Mouse (Mus musculus): ENCODE data around the gene Kat2a.

Gene Kat2a

DNA sequence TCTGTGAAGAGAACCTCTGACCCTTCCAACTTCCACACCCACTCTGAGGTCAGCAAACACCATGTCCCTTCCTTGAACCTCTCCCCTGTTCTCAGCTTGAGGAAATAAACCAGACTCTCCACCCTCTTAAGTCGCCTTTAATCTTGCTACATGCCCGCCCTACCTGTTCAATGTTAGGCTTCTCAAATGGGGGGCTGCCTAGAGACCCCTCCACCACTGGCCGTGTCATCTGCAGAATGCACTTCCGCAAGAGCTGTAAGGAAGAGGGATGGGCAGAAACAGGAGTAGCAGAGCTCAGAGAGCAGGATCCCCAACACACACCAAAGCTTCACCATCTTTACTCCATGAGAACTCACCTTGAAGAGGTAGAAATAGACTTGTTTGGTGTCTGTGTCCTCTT is 1.3 kb downstream of the Kat2a start:
- DNase-seq (ENCODE audit: extremely low spot score, low read depth, low spot score): no peak

DNA sequence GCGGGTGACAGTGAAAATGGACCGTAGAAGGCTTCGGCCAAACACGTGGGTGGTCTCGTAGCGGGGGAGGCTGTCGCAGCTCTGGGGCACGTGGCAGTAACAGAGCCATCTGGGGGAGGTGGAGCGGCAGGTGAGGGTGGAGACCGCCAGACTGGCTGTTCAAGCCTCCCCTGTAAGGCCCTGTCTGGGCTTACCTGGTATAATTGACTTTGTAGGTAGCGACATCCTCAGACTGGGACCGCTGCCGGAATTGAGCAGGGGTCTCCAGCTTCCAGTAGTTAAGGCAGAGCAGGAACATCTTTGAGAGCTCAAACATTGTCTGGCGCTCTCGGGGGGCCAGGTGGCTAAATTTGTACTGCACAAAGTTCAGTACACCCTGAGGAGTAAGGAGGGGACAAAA is 1.7 kb downstream of the Kat2a start:
- no peak for DNase-seq (ENCODE audit: extremely low spot score, low read depth, low spot score)

- DNase-seq (ENCODE audit: extremely low spot score, low read depth, low spot score): no peak
Observed at GRCm38 (mm10) chr11:100709201-100709810, 3.0 kb downstream of the Kat2a start.

- DNase-seq (ENCODE audit: extremely low spot score, low read depth, low spot score): no peak
Observed at GRCm38 (mm10) chr11:100705095-100705747, 7.0 kb downstream of the Kat2a start.

DNA sequence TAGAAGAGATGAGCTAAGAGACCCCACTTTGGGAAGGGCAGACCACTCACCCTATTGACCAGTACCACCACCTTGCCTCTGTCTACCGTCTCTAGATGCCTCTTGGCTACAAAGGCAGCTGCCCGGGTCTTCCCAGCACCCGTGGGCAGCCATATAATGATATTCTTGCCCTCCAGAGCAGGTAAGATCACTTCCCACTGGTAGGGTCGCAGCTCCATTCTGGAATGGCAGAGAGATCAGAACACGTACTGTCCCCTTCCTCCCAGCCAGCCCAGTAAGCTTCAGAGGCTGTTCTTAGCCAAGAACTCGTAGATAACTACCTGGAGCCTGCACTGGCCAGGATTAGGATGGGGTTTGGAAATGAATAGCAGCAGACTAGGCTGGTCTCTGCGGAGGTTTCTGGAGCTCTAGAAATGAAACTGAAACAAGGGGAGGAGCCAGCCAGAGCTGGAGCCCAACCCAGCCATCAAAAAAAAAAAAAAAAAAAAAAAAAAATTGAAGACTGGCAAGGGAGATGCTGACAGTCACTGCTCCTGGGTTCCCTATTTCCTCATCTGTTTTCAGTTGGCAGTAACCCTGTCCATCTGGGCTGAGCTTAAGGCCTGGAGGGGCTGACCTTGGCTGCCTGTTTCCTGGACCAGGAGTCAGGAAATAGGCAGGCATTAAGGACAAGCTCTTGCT is 8.3 kb downstream of the Kat2a start, which contains the start of gene Dhx58:
TSS of gene Dhx58 (minus strand) at position 421 of the 681 bp plus-strand sequence.
- no peak for DNase-seq (ENCODE audit: extremely low spot score, low read depth, low spot score)

DNA sequence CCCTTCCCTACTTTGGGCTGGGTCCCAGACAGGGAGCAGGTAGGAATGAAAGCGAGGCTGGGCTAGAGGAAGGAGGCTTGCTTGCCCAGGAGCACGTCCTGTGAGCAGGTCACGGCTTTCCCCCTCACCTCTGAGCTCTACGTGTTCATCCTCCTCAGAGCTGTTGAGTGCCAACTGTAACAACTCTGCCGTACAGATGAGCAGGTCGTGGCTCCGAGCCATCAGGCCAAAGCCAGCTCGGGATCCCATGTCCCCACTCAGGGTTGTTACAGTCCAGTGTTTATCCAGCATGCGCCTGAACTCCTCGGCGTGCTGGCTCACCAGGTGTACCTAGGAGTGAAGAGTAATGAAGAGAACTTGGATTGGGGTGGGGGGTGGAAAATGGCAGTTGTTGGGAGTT is 8.9 kb downstream of the Kat2a start:
- DNase-seq (ENCODE audit: extremely low spot score, low read depth, low spot score): no peak

- DNase-seq (ENCODE audit: extremely low spot score, low read depth, low spot score): no peak
Observed at GRCm38 (mm10) chr11:100702906-100703305, 9.4 kb downstream of the Kat2a start.

GRCm38 (mm10) chr11:100702081-100702851 is 10.0 kb downstream of the Kat2a start:
- no peak for DNase-seq (ENCODE audit: extremely low spot score, low read depth, low spot score)

- DNase-seq (ENCODE audit: extremely low spot score, low read depth, low spot score): no peak
Observed at GRCm38 (mm10) chr11:100701301-100701700, 11.0 kb downstream of the Kat2a start.

- no peak for DNase-seq (ENCODE audit: extremely low spot score, low read depth, low spot score)
Observed at GRCm38 (mm10) chr11:100700710-100701109, 11.6 kb downstream of the Kat2a start.

- DNase-seq (ENCODE audit: extremely low spot score, low read depth, low spot score): no peak
Observed at GRCm38 (mm10) chr11:100697921-100698320, 14.3 kb downstream of the Kat2a start.

DNA sequence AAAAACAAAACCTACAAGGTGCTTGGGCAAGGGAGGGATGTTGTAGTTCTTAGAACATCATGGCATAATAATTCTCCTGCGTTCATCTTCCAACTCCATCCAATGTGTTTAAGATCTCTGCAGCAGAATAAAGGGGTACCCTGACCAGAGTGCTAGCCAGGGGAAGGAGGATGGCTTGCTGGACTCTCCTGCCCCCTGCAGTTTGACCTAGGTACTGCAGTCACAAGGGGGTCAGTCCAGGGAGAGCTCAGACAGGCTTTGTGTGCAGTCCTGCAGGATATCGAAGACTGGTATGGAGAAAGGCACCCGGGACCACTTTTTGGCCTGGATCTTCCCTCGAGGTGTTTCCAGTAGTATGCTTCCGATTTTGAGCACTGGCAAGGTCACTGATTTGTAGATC is 17.3 kb downstream of the Kat2a start:
- no peak for DNase-seq (ENCODE audit: extremely low spot score, low read depth, low spot score)

DNA sequence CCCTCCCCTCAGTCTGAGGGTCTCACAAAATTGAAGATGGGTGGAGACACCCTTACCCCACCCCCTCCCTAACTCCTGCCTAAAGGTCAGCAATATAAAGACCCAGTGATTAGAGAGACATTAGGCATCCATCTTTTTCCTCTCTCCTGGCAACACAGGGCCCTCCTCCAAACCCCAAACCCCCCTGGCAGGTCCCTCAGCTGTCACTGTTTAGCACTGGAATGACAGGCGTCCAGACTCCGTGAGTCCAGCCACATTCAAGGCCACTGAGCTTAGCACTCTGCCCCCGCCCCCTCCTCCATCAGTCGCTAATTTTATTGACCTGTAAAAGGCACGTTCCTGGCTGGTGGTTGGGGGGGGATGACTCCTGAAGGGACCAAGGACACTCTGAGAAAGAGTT is 19.1 kb downstream of the Kat2a start:
- DNase-seq (ENCODE audit: extremely low spot score, low read depth, low spot score): no peak

- no peak for DNase-seq (ENCODE audit: extremely low spot score, low read depth, low spot score)
Observed at GRCm38 (mm10) chr11:100692164-100692616, 20.1 kb downstream of the Kat2a start, which contains the start of gene Zfp385c. Gene Zfp385c, minus strand, starts transcription at chr11:100692455.

- no peak for DNase-seq (ENCODE audit: extremely low spot score, low read depth, low spot score)
Observed at GRCm38 (mm10) chr11:100690389-100690788, 21.9 kb downstream of the Kat2a start.

DNA sequence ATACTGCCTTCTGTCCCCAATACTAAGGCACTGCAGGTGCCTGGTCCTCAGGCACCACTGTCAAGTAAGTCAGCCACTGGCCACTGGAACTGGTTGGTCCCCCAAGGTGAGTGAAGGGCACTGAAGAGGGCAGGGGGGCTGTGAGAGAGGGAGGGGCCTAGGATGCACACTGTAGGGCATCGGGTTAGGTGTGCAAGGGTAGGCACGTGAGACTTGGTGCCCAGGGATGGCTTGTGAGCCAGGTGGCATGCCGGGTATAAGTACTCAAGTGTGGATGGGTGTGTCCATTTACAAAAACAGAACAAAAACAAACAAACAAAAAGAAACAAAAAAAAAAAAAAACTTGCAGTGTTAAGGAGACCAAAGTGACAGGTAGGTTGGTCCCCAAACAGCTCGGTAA is 23.8 kb downstream of the Kat2a start:
- no peak for DNase-seq (ENCODE audit: extremely low spot score, low read depth, low spot score)

GRCm38 (mm10) chr11:100687265-100687664 is 25.0 kb downstream of the Kat2a start:
- no peak for DNase-seq (ENCODE audit: extremely low spot score, low read depth, low spot score)

DNA sequence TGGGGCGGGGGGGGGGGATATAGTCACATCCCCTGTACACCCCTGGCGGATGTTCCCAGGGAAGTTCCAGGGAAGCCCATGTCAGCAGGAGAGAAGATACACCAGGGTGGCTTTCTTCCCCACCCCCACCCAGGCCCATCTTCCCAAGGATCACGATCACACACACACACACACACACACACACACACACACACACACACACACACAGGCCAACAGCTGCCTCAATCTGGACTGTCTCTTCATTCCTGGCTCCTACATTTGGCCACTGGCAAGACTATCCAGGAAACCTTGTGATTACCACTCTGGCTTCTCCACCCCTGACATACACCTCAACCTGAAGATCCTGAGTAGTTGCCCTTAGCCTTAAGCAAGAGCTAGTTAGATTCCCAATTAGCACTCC is 26.9 kb downstream of the Kat2a start:
- no peak for DNase-seq (ENCODE audit: extremely low spot score, low read depth, low spot score)

GRCm38 (mm10) chr11:100684084-100684483 is 28.2 kb downstream of the Kat2a start:
- no peak for DNase-seq (ENCODE audit: extremely low spot score, low read depth, low spot score)

GRCm38 (mm10) chr11:100682526-100682925 is 29.7 kb downstream of the Kat2a start:
- no peak for DNase-seq (ENCODE audit: extremely low spot score, low read depth, low spot score)

GRCm38 (mm10) chr11:100681826-100682225 is 30.4 kb downstream of the Kat2a start:
- DNase-seq (ENCODE audit: extremely low spot score, low read depth, low spot score): no peak

Measured in hindlimb bud, embryonic 11.5 days (tissue).